Mouse (Mus musculus) bone marrow, adult 2 months (tissue): ENCODE results near the gene Mt2.

Experiments
- CTCF ChIP-seq: fragments of 200-500 bp; IDR thresholded peaks from 2 replicates; pipeline ENCODE4 v1.5.1; 2011; ENCODE audit warnings: low read length, control low read depth; ENCODE audit not compliant: control insufficient read depth, insufficient read depth
- POLR2A ChIP-seq: fragments of 200-500 bp; IDR thresholded peaks from 2 replicates; pipeline ENCODE4 v1.6.1; 2011; ENCODE audit warnings: low read depth, mild to moderate bottlenecking, control low read depth, low read length, borderline replicate concordance; ENCODE audit not compliant: control insufficient read depth

GRCm38 (mm10) chr8:94156092-94156491 is 16.4 kb upstream of the Mt2 start:
- TF ChIP-seq CTCF (no peak), POLR2A (no peak)
